Mouse (Mus musculus): ENCODE measurements around the gene Hdlbp. TPM values are rescaled to one million over a fixed set of nuclear protein-coding genes. Genes with fewer than 3 reads are reported as not detected.

Gene Hdlbp
- total and polyA plus RNA-seq, 3 experiments = 141 to 1,954 (median 271) TPM

GRCm38 (mm10) chr1:93478586-93479475 is at the start of gene Hdlbp (continued):
- TF ChIP-seq ZC3H11A (IDR thresholded peaks at IDR 0.05; ENCODE audit: low read depth, low read length) = no peak
- TF ChIP-seq SMC3 (IDR thresholded peaks at IDR 0.05; ENCODE audit: low read depth, low read length) = no peak
- no peak for TF ChIP-seq GABPA (IDR thresholded peaks at IDR 0.05; ENCODE audit: low read depth, low read length)
- TF ChIP-seq NELFE (IDR thresholded peaks at IDR 0.05; ENCODE audit: low read depth, low read length) = peak; percentile 73
- TF ChIP-seq USF1 (IDR thresholded peaks at IDR 0.05; ENCODE audit: low read depth, low read length) = peak; percentile 57

GRCm38 (mm10) chr1:93522325-93522724 is 43.7 kb upstream of the Hdlbp start:
- TF ChIP-seq ZC3H11A (IDR thresholded peaks at IDR 0.05; ENCODE audit: low read depth, low read length) (no peak), ZNF384 (IDR thresholded peaks at IDR 0.05; ENCODE audit: low read depth, low read length) (no peak), SIN3A (IDR thresholded peaks at IDR 0.05; ENCODE audit: low read length) (no peak), MAFK (IDR thresholded peaks at IDR 0.05; ENCODE audit: borderline replicate concordance, low read depth, low read length) (no peak), ELF1 (IDR thresholded peaks at IDR 0.05; ENCODE audit: low read depth, low read length) (no peak), RAD21 (IDR thresholded peaks at IDR 0.05; ENCODE audit: low read depth, low read length) (no peak), ETS1 (IDR thresholded peaks at IDR 0.05; ENCODE audit: low read depth, low read length) (no peak), GABPA (IDR thresholded peaks at IDR 0.05; ENCODE audit: low read depth, low read length) (no peak)
- H3K79me2 ChIP-seq (ENCODE audit: control insufficient read depth, insufficient read depth, low read length, poor library complexity) = no peaks in the 10 kb centered on the region
- peaks cover 0 to 2% of the 10 kb centered on the region in 2 experiments; a peak in 1 of 4 replicates for H3K4me1 ChIP-seq (ENCODE audit: control insufficient read depth in 1 of 2, insufficient read depth in 2 of 2, low read length in 2 of 2)
- no peaks in the 10 kb centered on the region for H3K27me3 ChIP-seq (ENCODE audit: control insufficient read depth in 1 of 2, insufficient read depth in 2 of 2, low read length in 2 of 2)
- H3K27ac ChIP-seq (ENCODE audit: control insufficient read depth, low read depth, low read length) = no peak overlapping the region
- no peak overlapping the region for H3K4me3 ChIP-seq (ENCODE audit: control insufficient read depth in 1 of 2, insufficient read depth in 1 of 2, low read depth in 2 of 2, low read length in 2 of 2)
- no peak for DNase-seq (ENCODE audit: low read depth, low spot score)
- H3K36me3 ChIP-seq (ENCODE audit: control insufficient read depth in 1 of 2, insufficient read depth in 2 of 2, low read length in 2 of 2) = no peaks in the 10 kb centered on the region
- no peaks in the 10 kb centered on the region for H3K9me3 ChIP-seq (replicated peaks; ENCODE audit: insufficient read depth, low read length)
- H3K9ac ChIP-seq (ENCODE audit: control insufficient read depth, low read depth, low read length, poor library complexity, severe bottlenecking) = no peak overlapping the region

- DNase-seq (ENCODE audit: low read depth, low spot score) = no peak
- Histone ChIP-seq H3K79me2 (ENCODE audit: control insufficient read depth, insufficient read depth, low read length, poor library complexity) (no peaks in the 10 kb centered on the region), H3K4me1 (ENCODE audit: control insufficient read depth in 1 of 2, insufficient read depth in 2 of 2, low read length in 2 of 2) (peaks cover 0 to 2% of the 10 kb centered on the region in 2 experiments; a peak in 1 of 4 replicates), H3K9ac (ENCODE audit: control insufficient read depth, low read depth, low read length, poor library complexity, severe bottlenecking) (no peak overlapping the region), H3K36me3 (ENCODE audit: control insufficient read depth in 1 of 2, insufficient read depth in 2 of 2, low read length in 2 of 2) (no peaks in the 10 kb centered on the region), H3K27me3 (ENCODE audit: control insufficient read depth in 1 of 2, insufficient read depth in 2 of 2, low read length in 2 of 2) (no peaks in the 10 kb centered on the region), H3K9me3 (replicated peaks; ENCODE audit: insufficient read depth, low read length) (no peaks in the 10 kb centered on the region), H3K4me3 (ENCODE audit: control insufficient read depth in 1 of 2, insufficient read depth in 1 of 2, low read depth in 2 of 2, low read length in 2 of 2) (no peak overlapping the region), H3K27ac (ENCODE audit: control insufficient read depth, low read depth, low read length) (no peak overlapping the region)
- no peak for TF ChIP-seq POLR2AphosphoS2 (IDR thresholded peaks at IDR 0.05; ENCODE audit: low read length)
- no peak for TF ChIP-seq ETS1 (IDR thresholded peaks at IDR 0.05; ENCODE audit: low read depth, low read length)
- no peak for TF ChIP-seq CHD1 (IDR thresholded peaks at IDR 0.05; ENCODE audit: low read depth, low read length)
Measured at GRCm38 (mm10) chr1:93521491-93521890, 42.9 kb upstream of the Hdlbp start.
